Mouse (Mus musculus): ENCODE results near the gene Wdr60.

DNA sequence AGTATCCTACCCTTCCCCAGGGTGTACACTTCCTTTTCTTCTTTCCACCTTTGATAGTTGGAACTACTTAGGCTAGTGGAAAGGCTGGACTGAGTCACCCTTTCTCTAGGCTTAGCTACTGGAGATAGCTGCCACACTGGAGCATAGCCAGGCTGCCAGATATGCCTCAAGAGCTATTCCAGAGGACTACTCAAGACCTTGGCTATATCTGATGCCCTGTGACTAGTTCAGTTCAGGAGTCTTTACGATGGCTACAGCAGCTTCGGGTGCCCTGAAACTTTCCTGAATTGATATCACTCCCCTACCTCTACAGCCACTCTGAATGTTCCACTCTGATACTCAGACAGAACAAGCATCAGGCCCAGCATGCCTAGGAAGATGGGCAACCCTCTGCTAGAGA, 1.9 kb upstream of the Wdr60 start:
- no peak for TF ChIP-seq CTCF (conservative IDR thresholded peaks at IDR 0.05; ENCODE audit: insufficient read depth, insufficient read length, low read depth, low read length)
- no peak for TF ChIP-seq POLR2A (IDR thresholded peaks at IDR 0.05; ENCODE audit: low read depth, low read length)
